Mouse (Mus musculus) ovary, adult 10 weeks (tissue): ENCODE results near the gene Cyp4a14. TPM values are rescaled to one million over a fixed set of nuclear protein-coding genes. Genes with fewer than 3 reads are reported as not detected.

ENCODE experiments used
- polyA plus RNA-seq: library from polyadenylated mRNA; stranded (reverse); fragments of 350-450 nt; fragmentation: Illumina TruSeq; extraction: RNeasy Lipid Tissue Mini Kit (QIAGEN cat#74804); gene quantifications from one replicate; pipeline ENCODE4 v1.2.3, GENCODE M21; 2014

The Cyp4a14 gene
- not detected for polyA plus RNA-seq

DNA sequence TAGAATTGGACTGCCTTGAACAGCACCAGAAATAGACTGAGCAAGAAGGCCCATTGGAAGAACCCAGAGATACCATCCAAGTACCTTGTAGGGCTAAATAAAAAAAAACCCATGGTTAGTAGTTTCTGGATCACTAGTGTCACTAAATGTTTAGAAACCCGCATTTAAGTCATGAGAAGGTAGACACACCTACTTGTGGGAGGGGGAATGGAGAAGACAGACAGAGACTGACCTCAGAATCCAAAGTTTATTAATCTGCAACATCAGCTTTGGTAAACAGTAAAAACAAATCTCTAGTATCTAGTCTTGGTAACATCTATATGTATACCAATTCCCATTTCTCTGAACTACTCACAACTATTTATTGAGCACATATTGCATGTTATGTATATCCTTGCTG is at the start of gene Cyp4a14:
Gene Cyp4a14 (minus strand): TSS at position 142 of the 400 bp plus-strand sequence.

GRCm38 (mm10) chr4:115518000-115518399 is 22.1 kb upstream of the Cyp4a14 start, which contains the start of gene Cyp4a10:
Cyp4a10 (plus strand) TSS chr4:115518264.

DNA sequence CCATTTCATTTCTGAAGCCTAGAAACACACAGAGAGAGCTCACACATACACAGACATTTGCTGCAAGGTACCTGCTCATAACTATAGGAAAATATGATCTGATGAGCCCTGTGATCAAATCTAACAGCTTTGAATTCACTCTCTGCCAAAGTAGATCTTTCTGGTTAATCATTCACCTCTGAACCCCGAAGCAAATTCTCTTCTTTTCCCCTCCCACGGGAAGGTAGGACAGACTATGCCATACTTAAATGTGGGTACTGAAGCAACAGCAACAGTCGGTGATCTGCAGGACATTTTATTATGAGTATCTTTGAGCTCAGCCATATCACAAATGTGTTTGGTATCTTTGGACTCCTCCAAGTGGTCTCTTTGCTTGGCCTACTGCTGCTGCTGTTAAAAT is 43.6 kb downstream of the Cyp4a14 start, which contains the start of gene Cyp4a30b:
Gene Cyp4a30b (plus strand): TSS at position 301 of the 400 bp plus-strand sequence.

Other genes starting within 250 kb of the Cyp4a14 start
- not detected for gene Cyp4a12a, start 197.1 kb downstream of the Cyp4a14 start, polyA plus RNA-seq
- not detected for gene Cyp4a12b, start 84.5 kb downstream of the Cyp4a14 start, polyA plus RNA-seq
- gene Cyp4a30b, start 43.5 kb downstream of the Cyp4a14 start, polyA plus RNA-seq = not detected
- 0.51 TPM for gene Cyp4a10, start 22.1 kb upstream of the Cyp4a14 start, polyA plus RNA-seq
- gene Cyp4a31, start 67.5 kb upstream of the Cyp4a14 start, polyA plus RNA-seq = not detected
- gene Cyp4a32, start 104.8 kb upstream of the Cyp4a14 start, polyA plus RNA-seq = not detected
- 6.5 TPM for gene Cyp4b1, start 151.6 kb upstream of the Cyp4a14 start, polyA plus RNA-seq
- gene Efcab14, start 241.6 kb upstream of the Cyp4a14 start, polyA plus RNA-seq = 122 TPM